Mouse (Mus musculus) embryonic facial prominence, embryonic 12.5 days (tissue): ENCODE data around the gene Znrd1. TPM values are rescaled to one million over a fixed set of nuclear protein-coding genes. Genes with fewer than 3 reads are reported as not detected.

Experiments used
- ATAC-seq: fragments of 200-750 bp; cut with Nextera tagmentation; 2 replicates; pipeline ENCODE4 v1.8.0; 2017; ENCODE audit not compliant: insufficient number of reproducible peaks, insufficient read depth, low FRiP score, low TSS enrichment
- H3K27ac ChIP-seq: fragments of 300-500 bp; sonication (generic); 2 replicates; pipeline ENCODE4 v1.5.1; 2016; ENCODE audit warnings: mild to moderate bottlenecking
- H3K27me3 ChIP-seq: fragments of 300-500 bp; sonication (generic); 2 replicates; pipeline ENCODE4 v1.6.1; 2016; ENCODE audit warnings: mild to moderate bottlenecking, moderate library complexity
- H3K36me3 ChIP-seq: fragments of 300-500 bp; sonication (generic); 2 replicates; pipeline ENCODE4 v1.6.1; 2016; ENCODE audit warnings: mild to moderate bottlenecking
- H3K4me1 ChIP-seq: fragments of 300-500 bp; sonication (generic); 2 replicates; pipeline ENCODE4 v1.6.1; 2016
- H3K4me2 ChIP-seq: fragments of 300-500 bp; sonication (generic); replicated peaks from 2 replicates; pipeline ENCODE4 v1.6.1; 2016; ENCODE audit warnings: mild to moderate bottlenecking, moderate library complexity
- H3K4me3 ChIP-seq: fragments of 300-500 bp; sonication (generic); 2 replicates; pipeline ENCODE4 v1.5.1; 2016; ENCODE audit warnings: mild to moderate bottlenecking
- H3K9ac ChIP-seq: fragments of 300-500 bp; sonication (generic); 2 replicates; pipeline ENCODE4 v1.6.1; 2016; ENCODE audit warnings: mild to moderate bottlenecking, moderate library complexity
- H3K9me3 ChIP-seq: fragments of 300-500 bp; sonication (generic); 2 replicates; pipeline ENCODE4 v1.6.1; 2016; ENCODE audit warnings: mild to moderate bottlenecking, moderate library complexity
- WGBS: fragments of 180-500 bp; shearing (Covaris S2); methylation state at CpG from one replicate; pipeline ENCODE4 v1.1.7; 2016; 5-methylcytosine and 5-hydroxymethylcytosine counted together
- polyA plus RNA-seq: library from polyadenylated mRNA; unstranded; fragments of >200 nt; fragmentation: Nextera tagmentation; extraction: Ambion mirVana; gene quantifications from 2 replicates; pipeline ENCODE4 v1.2.1, GENCODE M21; 2016

Gene Znrd1
- polyA plus RNA-seq, result 98.7 and 112 TPM in 2 replicates

DNA sequence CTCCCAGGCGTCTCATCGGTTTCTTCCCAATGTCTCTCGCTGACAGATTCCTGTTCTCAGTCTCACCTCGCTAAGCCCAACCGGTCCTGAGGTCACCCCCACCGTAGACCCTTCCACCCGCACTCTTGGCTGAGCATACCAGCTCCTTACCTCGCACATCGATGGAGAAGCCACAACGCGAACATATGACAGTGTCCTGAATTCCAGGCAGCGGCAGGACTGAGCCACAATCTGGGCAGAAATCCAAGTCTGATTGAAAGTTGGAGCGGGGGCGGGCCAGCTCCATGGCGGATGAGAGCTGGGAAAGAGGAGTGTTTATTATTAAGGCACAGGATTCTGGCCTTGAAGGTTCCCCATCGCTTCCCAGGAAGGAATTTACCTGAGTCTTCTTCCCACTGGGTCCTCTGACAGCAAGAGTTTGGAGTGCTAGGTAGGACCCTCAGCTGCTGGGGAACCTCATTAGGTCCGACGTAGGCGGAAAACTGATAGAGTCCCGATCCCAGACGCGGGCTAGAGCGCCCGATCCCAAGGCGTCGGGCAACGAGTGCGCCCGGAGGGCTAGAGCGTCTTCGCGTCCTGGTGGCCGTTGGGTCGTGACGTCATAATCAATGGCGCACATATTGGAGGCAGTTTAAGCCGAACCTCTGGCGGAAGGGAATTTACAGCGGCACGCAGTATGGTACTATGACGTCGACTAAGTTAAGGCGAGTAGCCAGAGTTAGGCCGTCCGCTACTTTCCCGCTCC is at the start of gene Znrd1, which contains the start of gene Znrd1as:
Znrd1 (minus strand) TSS at position 561 of the 745 bp plus-strand sequence.
Znrd1as (plus strand) TSS at position 594 of the 745 bp plus-strand sequence.
- H3K4me1 ChIP-seq, result peaks cover 4% of the 10 kb centered on the region; the same call in 1 of the 2 replicates
- peak; percentile 95 for ATAC-seq
- H3K4me3 ChIP-seq, result peak within 1 kb of the TSS; percentile 72
- peak within 1 kb of the TSS; percentile 70 for H3K27ac ChIP-seq
- no peaks in the 10 kb centered on the region for H3K9me3 ChIP-seq
- peak within 1 kb of the TSS; percentile 73 for H3K4me2 ChIP-seq
- peak within 1 kb of the TSS; percentile 73 for H3K9ac ChIP-seq
- H3K36me3 ChIP-seq, result peaks cover 13% of the 10 kb centered on the region; the same call in 1 of the 2 replicates
- under 1% methylated on average over 46 of the region's 46 CpGs for WGBS
- H3K27me3 ChIP-seq, result no peaks in the 10 kb centered on the region

- Histone ChIP-seq H3K4me1 (0 out of 2 replicates have a peak, but pooled peaks cover 6% of the 10 kb centered on the region), H3K9me3 (no peaks in the 10 kb centered on the region), H3K4me2 (peak overlapping the region; percentile 78), H3K27ac (peak overlapping the region; percentile 95; the same call in 1 of the 2 replicates), H3K4me3 (peak overlapping the region; percentile 72), H3K27me3 (no peaks in the 10 kb centered on the region), H3K9ac (peak overlapping the region; percentile 94), H3K36me3 (peaks cover 31% of the 10 kb centered on the region)
- 45% methylated on average over 4 of the region's 4 CpGs for WGBS
- ATAC-seq, result no peak
These were observed 45.0 kb upstream of the Znrd1 start for GRCm38 (mm10) chr17:37003366-37003765.

GRCm38 (mm10) chr17:37002364-37003330 is 44.3 kb upstream of the Znrd1 start:
- Histone ChIP-seq H3K27ac (peak overlapping the region; percentile 95), H3K27me3 (no peaks in the 10 kb centered on the region), H3K4me1 (0 out of 2 replicates have a peak, but pooled peaks cover 6% of the 10 kb centered on the region), H3K36me3 (peaks cover 25% of the 10 kb centered on the region), H3K9ac (peak overlapping the region; percentile 94), H3K4me2 (peak overlapping the region; percentile 78), H3K9me3 (no peaks in the 10 kb centered on the region), H3K4me3 (peak overlapping the region; percentile 72)
- ATAC-seq, result peak; percentile 86
- WGBS, result under 1% methylated on average over 49 of the region's 49 CpGs

DNA sequence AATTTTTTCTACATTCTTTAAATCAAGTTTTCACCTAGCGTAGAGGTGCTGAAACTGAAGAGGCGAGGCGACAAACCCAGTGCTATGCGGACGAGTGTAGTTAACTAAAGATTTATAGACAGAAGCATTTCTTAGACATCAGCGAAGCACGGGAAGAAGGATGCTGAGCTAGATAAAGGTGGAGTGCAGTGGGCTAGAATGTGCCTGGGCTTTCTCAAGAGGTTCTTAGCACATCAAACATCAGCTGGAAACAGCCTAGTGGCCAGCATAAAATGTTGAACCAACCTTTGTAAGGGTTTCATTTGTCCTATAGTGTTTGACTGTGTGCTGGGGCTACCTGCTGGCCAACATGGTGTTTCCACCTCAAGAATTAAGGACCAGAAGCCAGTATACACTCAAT is 42.5 kb upstream of the Znrd1 start, which contains the start of gene Zfp57:
Zfp57 (plus strand) TSS at position 301 of the 400 bp plus-strand sequence.
- peak within 1 kb of the TSS; percentile 78 for H3K4me2 ChIP-seq
- 0 out of 2 replicates have a peak, but pooled peaks cover 8% of the 10 kb centered on the region for H3K4me1 ChIP-seq
- 0 out of 2 replicates have a peak within 1 kb of the TSS, but pooled peaks have one; percentile 23 for H3K27ac ChIP-seq
- H3K9ac ChIP-seq, result no peak within 1 kb of the TSS
- H3K4me3 ChIP-seq, result peak within 1 kb of the TSS; percentile 72
- H3K27me3 ChIP-seq, result no peaks in the 10 kb centered on the region
- 96% methylated on average over 7 of the region's 7 CpGs for WGBS
- H3K36me3 ChIP-seq, result peaks cover 14% of the 10 kb centered on the region
- no peaks in the 10 kb centered on the region for H3K9me3 ChIP-seq
- ATAC-seq, result no peak

DNA sequence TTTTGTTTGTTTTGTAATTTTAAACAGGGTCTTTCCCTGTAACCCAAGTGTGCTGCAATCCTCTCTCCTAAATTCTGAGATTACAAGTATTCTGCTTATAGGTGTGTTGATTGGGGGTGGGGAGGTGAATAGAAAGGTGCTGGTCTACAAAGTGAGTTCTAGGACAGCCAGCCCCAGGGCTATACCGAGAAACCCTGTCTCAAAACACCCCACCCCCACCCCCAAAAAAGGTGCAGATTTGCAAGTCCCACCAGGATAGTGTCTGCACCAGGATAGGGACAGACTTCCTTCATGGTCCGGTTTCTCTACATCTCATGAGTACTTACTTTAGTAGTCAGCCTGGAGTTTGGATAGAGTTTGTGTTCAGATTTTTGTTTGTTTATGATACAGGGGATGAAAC is 40.1 kb upstream of the Znrd1 start:
- no peaks in the 10 kb centered on the region for H3K9me3 ChIP-seq
- ATAC-seq, result no peak
- H3K9ac ChIP-seq, result no peak overlapping the region
- H3K4me2 ChIP-seq, result no peak overlapping the region
- H3K4me3 ChIP-seq, result no peak overlapping the region
- no peaks in the 10 kb centered on the region for H3K36me3 ChIP-seq
- 59% methylated on average over 2 of the region's 2 CpGs for WGBS
- H3K27ac ChIP-seq, result no peak overlapping the region
- H3K27me3 ChIP-seq, result no peaks in the 10 kb centered on the region
- 0 out of 2 replicates have a peak, but pooled peaks cover 2% of the 10 kb centered on the region for H3K4me1 ChIP-seq

GRCm38 (mm10) chr17:36997033-36997735 is 38.8 kb upstream of the Znrd1 start:
- Histone ChIP-seq H3K4me2 (no peak overlapping the region), H3K27ac (no peak overlapping the region), H3K36me3 (no peaks in the 10 kb centered on the region), H3K4me1 (0 out of 2 replicates have a peak, but pooled peaks cover 2% of the 10 kb centered on the region), H3K9ac (no peak overlapping the region), H3K27me3 (no peaks in the 10 kb centered on the region), H3K4me3 (no peak overlapping the region), H3K9me3 (no peaks in the 10 kb centered on the region)
- no peak for ATAC-seq
- WGBS, result 26% methylated on average over 7 of the region's 7 CpGs

DNA sequence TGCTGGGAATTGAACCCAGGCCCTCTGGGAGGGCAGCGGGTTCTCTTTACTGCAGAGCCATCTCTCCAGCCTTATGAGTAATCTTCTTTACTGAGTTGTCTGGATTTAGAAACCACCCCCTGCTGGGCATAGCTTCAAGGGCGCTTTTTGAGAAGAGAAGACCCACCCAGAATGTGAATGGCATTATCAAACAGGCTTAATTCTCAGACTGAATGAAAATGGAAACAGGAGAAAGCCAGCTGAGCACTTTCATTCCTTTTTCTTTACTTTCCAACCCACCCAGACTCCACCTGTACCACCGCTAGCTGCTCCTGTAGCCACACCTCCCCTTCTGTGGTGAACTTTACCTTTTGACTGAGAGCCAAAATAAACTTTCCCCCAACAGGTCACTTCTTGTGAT is 37.1 kb upstream of the Znrd1 start:
- no peak overlapping the region for H3K4me2 ChIP-seq
- H3K9me3 ChIP-seq, result no peaks in the 10 kb centered on the region
- 0 out of 2 replicates have a peak, but pooled peaks cover 2% of the 10 kb centered on the region for H3K4me1 ChIP-seq
- ATAC-seq, result no peak
- H3K27ac ChIP-seq, result no peak overlapping the region
- 59% methylated on average over 3 of the region's 3 CpGs for WGBS
- H3K4me3 ChIP-seq, result no peak overlapping the region
- no peak overlapping the region for H3K9ac ChIP-seq
- H3K36me3 ChIP-seq, result no peaks in the 10 kb centered on the region
- no peaks in the 10 kb centered on the region for H3K27me3 ChIP-seq

- WGBS, result 80% methylated on average over 2 of the region's 2 CpGs
- H3K27ac ChIP-seq, result no peak overlapping the region
These were observed 36.2 kb upstream of the Znrd1 start for GRCm38 (mm10) chr17:36994528-36994927.

DNA sequence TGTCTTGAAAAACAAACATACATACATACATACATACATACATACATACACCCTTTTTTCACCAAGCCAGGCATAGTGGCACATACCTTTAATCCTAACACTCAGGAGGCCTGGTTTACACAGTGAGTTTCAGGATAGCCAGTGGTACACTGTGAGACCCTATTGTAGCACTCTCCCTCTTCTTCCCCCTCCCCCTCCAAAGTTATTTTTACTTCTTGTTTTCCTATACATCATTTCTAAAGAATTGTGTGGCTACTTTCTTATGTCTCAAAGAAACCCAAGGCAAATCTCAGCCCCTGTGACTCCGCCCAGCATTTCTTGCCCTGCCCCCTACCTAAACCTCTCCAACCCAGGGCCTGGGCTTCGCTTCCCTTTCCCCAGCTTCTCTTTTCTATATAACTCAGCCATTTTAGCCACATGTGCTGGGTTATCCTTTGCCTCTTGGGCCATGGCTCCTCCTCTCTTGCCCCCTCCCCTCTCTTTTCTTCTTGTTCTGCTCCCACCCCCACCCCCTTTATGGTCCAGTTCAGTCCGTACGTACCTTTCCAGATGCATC is 35.5 kb upstream of the Znrd1 start:
- no peak for ATAC-seq
- H3K36me3 ChIP-seq, result no peaks in the 10 kb centered on the region

More at GRCm38 (mm10) chr17:36994528-36994927, 36.2 kb upstream of the Znrd1 start:
- Histone ChIP-seq H3K4me3 (no peak overlapping the region), H3K9me3 (no peaks in the 10 kb centered on the region), H3K4me1 (0 out of 2 replicates have a peak, but pooled peaks cover 2% of the 10 kb centered on the region), H3K9ac (no peak overlapping the region), H3K27me3 (peaks cover under 1% of the 10 kb centered on the region; the same call in 1 of the 2 replicates), H3K36me3 (no peaks in the 10 kb centered on the region), H3K4me2 (no peak overlapping the region)
- no peak for ATAC-seq

GRCm38 (mm10) chr17:36992336-36993104 is 34.2 kb upstream of the Znrd1 start:
- ATAC-seq, result no peak
- Histone ChIP-seq H3K4me2 (no peak overlapping the region), H3K36me3 (no peaks in the 10 kb centered on the region), H3K4me3 (no peak overlapping the region), H3K27ac (no peak overlapping the region), H3K9me3 (no peaks in the 10 kb centered on the region), H3K9ac (no peak overlapping the region), H3K4me1 (peaks cover 6% of the 10 kb centered on the region; the same call in 1 of the 2 replicates), H3K27me3 (peaks cover 20% of the 10 kb centered on the region)
- WGBS, result 68% methylated on average over 3 of the region's 3 CpGs

More for the DNA sequence above, 35.5 kb upstream of the Znrd1 start:
- Histone ChIP-seq H3K9ac (no peak overlapping the region), H3K27me3 (peaks cover 7% of the 10 kb centered on the region), H3K27ac (no peak overlapping the region), H3K4me1 (0 out of 2 replicates have a peak, but pooled peaks cover 2% of the 10 kb centered on the region), H3K9me3 (no peaks in the 10 kb centered on the region), H3K4me3 (no peak overlapping the region), H3K4me2 (no peak overlapping the region)
- 76% methylated on average over 4 of the region's 4 CpGs for WGBS
